In the genomic region with DNA sequence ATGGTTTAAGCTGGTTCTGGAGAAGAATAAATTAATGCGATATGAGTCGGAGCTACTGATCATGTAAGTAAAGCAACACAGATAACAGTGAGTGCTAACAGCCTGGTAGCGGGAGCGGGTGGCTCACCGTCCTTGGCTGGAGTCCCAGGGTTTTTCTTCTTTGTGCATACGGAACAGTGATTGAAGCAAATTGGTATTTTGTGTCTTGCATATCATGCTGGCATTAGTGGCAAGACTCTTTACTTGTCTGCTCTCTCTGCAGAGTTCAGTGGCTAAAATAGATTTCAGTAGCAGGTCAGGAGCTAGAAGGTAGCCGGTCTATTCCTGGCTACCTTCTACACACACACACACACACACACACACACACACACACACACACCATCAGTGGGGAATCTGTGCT, we compare ENCODE assay signal across 10 mouse cellular contexts. TPM values are rescaled to one million over a fixed set of nuclear protein-coding genes. Genes with fewer than 3 reads are reported as not detected.
DNase-seq lines count a peak whose midpoint lies in the region; ATAC-seq and TF ChIP-seq lines count a peak whose summit lies in the region.
"Had no signal": no experiment of that assay in that cellular context is flagged by ENCODE, and none has a peak within 500 bp of the region (broad histone marks: within the 10 kb centered on the region; RNA-seq: fewer than 3 reads in every experiment).

No protein-coding gene starts in this region.

- CTCF ChIA-PET in Patski (lab: Charles Lee) = interaction anchor here (0.8 kb wide), 1 partner anchor 120 kb away, joined by 3 read pairs; no protein-coding TSS in a partner anchor

- H3K27me3 ChIP-seq in Patski = no peaks in the 10 kb centered on the region
- H3K27me3 ChIP-seq: embryonic facial prominence, embryonic 13.5 days had no signal

- TF ChIP-seq CTCF in left cerebral cortex, adult 2 months (IDR thresholded peaks at IDR 0.05) = no peak
- TF ChIP-seq CTCF in Patski (IDR thresholded peaks at IDR 0.05) = no peak

- H3K4me3 ChIP-seq in left cerebral cortex, adult 2 months = no peak overlapping the region
- H3K4me3 ChIP-seq: embryonic facial prominence, embryonic 13.5 days; heart, adult 2 months had no signal

- intact Hi-C loops in left cerebral cortex, postnatal 10 days (cut with DNase I) = no loop called here
- intact Hi-C loops in left cerebral cortex, adult 2 months (cut with DNase I) = loop anchor here (10.0 kb wide), 1 partner anchor 727 kb away; no protein-coding TSS in a partner anchor
- intact Hi-C loops in heart, postnatal 10 days (cut with DNase I) = no loop called here

- ATAC-seq in Patski = no peak
- no peak for ATAC-seq in monocyte, adult 5-6 weeks (replicated peaks; ENCODE audit: insufficient number of reproducible peaks, low FRiP score, low TSS enrichment, poor library complexity, severe bottlenecking)

- DNase-seq in left cerebral cortex, postnatal 10 days (ENCODE audit: extremely low spot score in 1 of 2, low spot score in 2 of 2) = peak; percentile 19 to 41
- no peak for DNase-seq in left cerebral cortex, adult 2 months (ENCODE audit: extremely low spot score in 1 of 2, low spot score in 2 of 2)
- DNase-seq in Patski (ENCODE audit: low read depth, low spot score) = peak; percentile 47
- DNase-seq in adrenal gland, postnatal 25 days = peak; percentile 80
- DNase-seq in heart, postnatal 10 days = peak; percentile 53 to 63
- DNase-seq in spleen, adult 18-20 months = no peak
- no peak for DNase-seq in thymus, postnatal 0 days (ENCODE audit: low spot score)

- H3K27ac ChIP-seq in left cerebral cortex, adult 2 months = no peak overlapping the region
- H3K27ac ChIP-seq: embryonic facial prominence, embryonic 13.5 days; heart, adult 2 months had no signal

- POLR2A ChIA-PET in Patski (lab: Charles Lee) = interaction anchor here (0.6 to 1.4 kb wide), 3 partner anchors 20 to 272 kb away, joined by 3 to 4 read pairs (median 3); a partner anchor contains a TSS

- in situ Hi-C loops in Patski (cut with MboI; ENCODE audit: low pct_unique_long_range_greater_than_20kb) = loop anchor here (5.0 kb wide), 2 partner anchors 60 to 275 kb away; no protein-coding TSS in a partner anchor

RNA-seq across cellular contexts. Expression of a gene that starts 19.7 kb away (rescaled TPM):
- total RNA-seq in left cerebral cortex, postnatal 10 days (2021) = 10 to 100 TPM; 38.6 to 38.8 TPM
- 10 to 100 TPM; 52.8 to 57.2 TPM for total RNA-seq in left cerebral cortex, adult 2 months (2021)
- polyA plus RNA-seq in Patski (2021) = 138 TPM
- total RNA-seq in adrenal gland, postnatal 25 days (2021) = 89.8 and 98.3 TPM in 2 replicates
- total RNA-seq in heart, postnatal 10 days (2021) = 10 to 100 TPM; 88.1 to 92.3 TPM
- not detected in 3 replicates for total RNA-seq in monocyte, adult 5-6 weeks (2017)
- 11.0 and 12.1 TPM in 2 replicates for polyA plus RNA-seq in thymus, postnatal 0 days (2015; fragmentation: Nextera tagmentation; extraction: Ambion mirVana)

Comparison
In these comparisons a context has a peak if more than half of its experiments do, and no peak if none do; other contexts are left out.
1. DNase-seq: peak in left cerebral cortex, postnatal 10 days (2 of 2), Patski (single experiment), adrenal gland, postnatal 25 days (single experiment) and heart, postnatal 10 days (2 of 2); none in left cerebral cortex, adult 2 months (0 of 2), spleen, adult 18-20 months (0 of 2) and thymus, postnatal 0 days (single experiment).
2. RNA of a gene that starts 19.7 kb away (total RNA-seq): 89.8 to 98.3 TPM in adrenal gland, postnatal 25 days, 88.1 to 92.3 TPM in heart, postnatal 10 days, 52.8 to 57.2 TPM in left cerebral cortex, adult 2 months and 38.6 to 38.8 TPM in left cerebral cortex, postnatal 10 days; not detected in monocyte, adult 5-6 weeks; every median in the first group is over 10 times any median in the second.